Mouse (Mus musculus) CH12.LX (cell line): ENCODE results near the gene Myo1d.

Experiments
- CHD1 ChIP-seq: IDR thresholded peaks from 2 replicates; pipeline ENCODE4 v1.6.1; 2012; ENCODE audit warnings: low read depth, low read length, improper control_type of control experiment, inconsistent platforms
- MAFK ChIP-seq: IDR thresholded peaks from 2 replicates; pipeline ENCODE4 v1.6.1; 2011; ENCODE audit warnings: low read length, improper control_type of control experiment; ENCODE audit not compliant: insufficient replicate concordance
- MAX ChIP-seq: IDR thresholded peaks from 2 replicates; pipeline ENCODE4 v1.6.1; 2011; ENCODE audit warnings: low read length, improper control_type of control experiment
- NRF1 ChIP-seq: IDR thresholded peaks from 2 replicates; pipeline ENCODE4 v1.6.1; 2014; ENCODE audit warnings: low read depth, mild to moderate bottlenecking, inconsistent platforms, low read length, improper control_type of control experiment, moderate library complexity
- POLR2A ChIP-seq: IDR thresholded peaks from 2 replicates; pipeline ENCODE4 v1.6.1; 2011; ENCODE audit warnings: low read depth, mild to moderate bottlenecking, improper control_type of control experiment, low read length
- RAD21 ChIP-seq: IDR thresholded peaks from 2 replicates; pipeline ENCODE4 v1.6.1; 2011; ENCODE audit warnings: low read depth, mild to moderate bottlenecking, low read length, improper control_type of control experiment, moderate library complexity
- SMC3 ChIP-seq: IDR thresholded peaks from 2 replicates; pipeline ENCODE4 v1.6.1; 2011; ENCODE audit warnings: low read depth, low read length, improper control_type of control experiment

- TF ChIP-seq RAD21 = no peak
- TF ChIP-seq SMC3 = no peak
- no peak for TF ChIP-seq MAFK
- TF ChIP-seq NRF1 = no peak
- TF ChIP-seq MAX = no peak; the same call in 1 of the 2 replicates
- no peak for TF ChIP-seq POLR2A
- TF ChIP-seq CHD1 = no peak
Observed at GRCm38 (mm10) chr11:80505581-80505980, 274.2 kb downstream of the Myo1d start.
